Mouse (Mus musculus): Measurements from ENCODE around the gene Zfp750.

DNA sequence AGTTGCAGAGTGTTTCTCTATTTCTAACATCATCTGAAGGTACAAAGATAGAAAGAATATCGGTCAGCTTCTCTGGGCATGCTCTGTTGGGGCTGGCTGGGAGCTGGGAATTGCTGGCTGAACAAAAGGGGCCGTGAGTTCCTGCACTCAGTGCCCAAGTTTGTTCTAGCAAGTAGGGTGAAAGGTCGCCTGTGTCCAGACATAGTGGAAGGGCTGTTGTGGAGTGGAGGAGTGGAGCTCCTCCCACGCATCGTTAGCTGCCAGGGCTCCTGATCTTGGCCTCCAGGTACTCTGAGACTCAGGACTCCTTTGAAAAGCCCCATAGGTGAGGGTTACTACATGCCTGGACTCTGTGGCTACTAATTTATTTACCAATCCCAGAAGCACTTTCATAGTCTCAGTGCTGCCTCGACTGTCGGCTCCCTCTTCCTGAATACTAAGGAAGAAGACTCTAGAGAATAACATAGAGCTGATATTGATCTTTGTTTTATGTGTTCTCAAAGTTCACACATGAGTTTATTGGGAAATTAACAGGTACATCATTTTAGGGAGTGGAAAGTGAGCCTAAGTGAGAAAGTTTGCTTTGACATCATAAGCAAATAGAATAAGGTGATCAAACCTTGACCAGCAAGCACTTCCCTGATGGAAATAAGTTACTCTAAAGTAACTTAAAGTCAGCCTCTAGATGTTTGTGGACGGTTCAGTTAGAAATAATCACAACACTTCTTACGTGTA is 8.5 kb downstream of the Zfp750 start:
- TF ChIP-seq POLR2A (IDR thresholded peaks at IDR 0.05; ENCODE audit: low read depth, low read length) (no peak), CTCF (IDR thresholded peaks at IDR 0.05; ENCODE audit: extremely low read depth, insufficient read length, insufficient replicate concordance, low read depth, low read length) (no peak)

Data from small intestine, adult 2 months (tissue).